Mouse (Mus musculus) cerebellum, postnatal 10 days (tissue): ENCODE data around the gene Bco1.

ENCODE experiments used
- DNase-seq, 2 experiments: peaks; one replicate each; pipeline ENCODE4 v3.0.0; 2021; ENCODE audit warnings: mixed read lengths in 2 of 2

Bco1 gene

DNA sequence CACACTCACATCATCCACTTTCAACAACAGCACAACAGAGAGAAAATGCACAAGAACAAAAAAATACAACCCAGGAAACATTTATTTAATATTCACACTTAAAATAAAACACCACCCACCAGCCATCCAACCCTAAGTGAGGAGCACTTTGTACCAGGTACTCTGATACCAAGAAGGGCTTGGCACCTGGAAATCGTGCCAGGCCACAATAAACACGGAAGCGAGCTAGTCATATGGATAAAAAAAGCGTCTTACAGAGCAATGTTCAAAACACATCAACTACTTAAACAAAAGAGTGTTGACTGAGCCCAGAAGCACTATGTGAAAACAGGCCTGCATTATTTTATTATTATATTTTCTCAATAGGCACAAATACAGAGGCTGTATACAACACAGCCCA is 60.5 kb downstream of the Bco1 start:
- DNase-seq, result no peak

DNA sequence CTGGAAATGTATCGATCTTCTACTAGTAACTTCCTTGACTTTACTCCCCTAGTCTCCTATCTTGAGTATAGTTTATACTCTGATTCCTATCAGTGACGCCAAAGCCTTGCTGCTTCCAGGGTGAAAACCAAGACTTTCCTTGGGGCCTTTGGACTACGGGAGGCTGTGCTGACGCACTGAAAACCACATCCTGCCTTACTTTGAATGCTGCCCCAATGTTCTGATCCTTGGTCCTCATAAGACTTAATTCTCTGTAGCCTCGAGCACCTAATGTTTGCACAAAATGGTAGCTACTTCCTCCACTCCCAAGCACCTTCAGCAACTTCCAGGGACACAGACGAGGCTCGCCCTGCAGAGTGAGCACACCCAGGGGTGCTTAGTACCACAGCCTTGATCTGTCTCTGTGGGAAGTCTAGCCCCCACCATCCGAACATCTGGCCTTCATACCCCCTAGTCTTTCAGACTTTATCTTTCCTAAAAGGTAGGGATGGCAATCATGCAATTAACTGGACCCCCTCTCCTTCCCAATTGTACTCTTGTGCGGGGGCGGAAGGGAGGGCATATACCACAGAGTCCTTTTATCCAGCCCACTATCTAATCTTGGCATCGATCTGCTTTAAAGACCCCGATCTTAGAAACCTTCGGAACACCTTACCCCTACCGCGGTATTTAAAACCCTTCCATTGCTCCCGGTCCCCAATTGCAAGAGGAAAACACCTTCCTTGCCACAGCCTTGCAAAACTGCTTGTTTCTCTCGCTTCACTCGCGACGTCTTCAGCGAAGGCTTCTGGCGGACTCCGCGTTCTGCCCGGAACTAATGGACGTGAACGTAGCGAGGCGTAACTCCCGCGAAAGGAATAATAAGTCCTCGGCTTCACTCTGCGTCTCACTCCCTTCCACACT is 61.5 kb downstream of the Bco1 start:
- no peak for DNase-seq

DNA sequence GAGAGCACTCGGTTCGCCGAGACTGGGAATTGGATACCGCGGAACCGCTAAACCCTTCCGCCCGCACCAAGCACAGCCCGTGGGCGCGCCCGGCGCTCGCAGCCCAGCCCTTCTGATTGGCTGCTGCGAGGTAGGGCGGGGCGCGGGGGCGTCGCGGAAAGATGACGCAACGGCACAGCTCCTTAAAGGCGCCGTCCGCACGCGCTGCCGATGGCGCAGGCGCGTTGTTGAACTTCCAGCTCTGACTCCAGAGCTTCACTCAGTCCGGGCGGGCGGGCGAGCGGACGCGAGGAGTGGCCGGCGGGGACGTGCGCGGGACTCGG is 62.1 kb downstream of the Bco1 start:
- DNase-seq, result peak; percentile 99

DNA sequence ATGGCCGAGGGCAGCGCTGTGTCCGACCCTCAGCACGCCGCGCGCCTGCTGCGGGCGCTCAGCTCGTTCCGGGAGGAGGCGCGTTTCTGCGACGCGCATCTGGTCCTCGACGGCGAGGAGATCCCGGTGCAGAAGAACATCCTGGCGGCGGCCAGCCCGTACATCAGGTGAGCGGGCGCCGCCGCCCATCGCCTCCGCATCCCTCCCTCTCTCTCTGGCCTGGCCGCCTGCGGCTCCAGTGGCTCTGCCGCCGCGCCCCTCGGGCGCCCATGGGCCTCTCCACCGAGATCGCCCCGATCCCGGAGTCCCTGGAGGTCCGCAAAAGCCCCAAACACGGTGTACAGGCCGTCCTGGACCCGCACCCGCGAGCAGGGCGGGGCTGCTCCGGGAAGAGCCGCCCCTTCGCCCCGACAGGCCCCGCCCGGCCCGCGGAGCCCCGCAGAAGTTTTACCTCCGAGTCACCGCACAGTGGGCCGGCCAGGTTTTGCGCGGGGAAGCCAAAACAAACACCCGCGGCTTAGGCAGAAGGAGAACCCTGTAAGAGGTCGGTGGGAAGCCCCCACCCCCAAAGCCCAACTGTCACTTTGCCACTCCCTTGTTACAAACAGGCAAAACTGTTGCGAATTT is 62.6 kb downstream of the Bco1 start, which contains the start of gene Gan:
TSS of gene Gan (plus strand) at position 1 of the 627 bp plus-strand sequence.
- DNase-seq, result peak; percentile 56 to 57

DNA sequence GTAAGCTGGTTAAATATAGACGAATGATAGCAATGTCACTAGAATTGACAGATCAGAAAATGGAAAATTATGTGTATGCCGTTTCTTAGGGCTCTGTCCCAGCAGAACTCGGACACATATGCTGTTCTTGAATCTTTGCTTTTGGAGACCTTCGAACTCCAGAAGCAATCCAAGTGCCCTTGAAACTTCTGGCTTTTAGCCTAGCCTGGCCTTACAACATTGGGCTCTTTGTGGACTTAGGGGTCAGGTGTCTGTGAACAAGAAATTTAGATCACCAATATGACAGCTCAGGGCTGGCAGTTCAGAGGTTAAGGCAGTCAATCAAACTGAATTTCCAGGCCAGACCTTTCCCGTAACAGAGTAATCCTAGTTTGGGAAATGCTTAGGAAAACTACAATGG is 63.4 kb downstream of the Bco1 start:
- DNase-seq, result no peak

DNA sequence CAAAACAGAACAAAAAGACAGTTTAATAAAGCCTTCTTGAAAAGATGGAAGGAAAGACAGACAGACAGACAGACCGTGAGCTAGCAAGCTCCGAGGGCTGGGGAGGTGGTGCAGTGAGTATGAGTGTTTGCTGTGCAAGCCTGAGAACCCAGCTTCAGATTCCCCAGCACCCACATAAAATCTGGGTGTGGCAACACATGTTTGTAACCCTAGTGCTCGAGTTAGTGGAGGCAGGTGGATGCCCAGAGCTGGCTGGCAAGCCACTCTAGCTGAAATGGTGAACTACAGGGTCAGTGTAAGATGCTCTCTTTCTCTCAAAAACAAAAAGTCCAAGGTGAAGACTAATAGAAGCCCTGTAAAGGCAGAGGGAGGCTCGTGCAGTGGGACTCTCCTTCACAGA is 69.3 kb downstream of the Bco1 start:
- DNase-seq, result no peak

DNA sequence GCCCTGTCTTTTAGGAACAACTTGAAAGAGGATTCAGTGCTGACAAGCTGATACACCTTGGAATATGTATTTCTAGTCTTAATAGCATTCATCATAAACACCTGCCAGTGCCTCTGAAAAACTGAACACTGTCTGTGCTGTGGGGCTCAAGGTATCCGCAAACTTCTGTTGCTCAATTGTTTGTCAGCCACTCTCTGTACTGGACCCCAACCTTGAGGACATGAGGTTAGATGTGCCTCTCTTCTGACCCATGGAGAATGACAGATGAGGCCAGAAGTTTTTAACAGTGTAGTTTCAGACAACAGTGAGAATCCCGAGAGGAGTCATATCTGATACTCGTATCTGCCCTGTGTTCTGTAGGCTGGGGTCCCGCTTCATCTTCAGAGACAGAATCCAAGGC is 69.9 kb downstream of the Bco1 start:
- no peak for DNase-seq

DNA sequence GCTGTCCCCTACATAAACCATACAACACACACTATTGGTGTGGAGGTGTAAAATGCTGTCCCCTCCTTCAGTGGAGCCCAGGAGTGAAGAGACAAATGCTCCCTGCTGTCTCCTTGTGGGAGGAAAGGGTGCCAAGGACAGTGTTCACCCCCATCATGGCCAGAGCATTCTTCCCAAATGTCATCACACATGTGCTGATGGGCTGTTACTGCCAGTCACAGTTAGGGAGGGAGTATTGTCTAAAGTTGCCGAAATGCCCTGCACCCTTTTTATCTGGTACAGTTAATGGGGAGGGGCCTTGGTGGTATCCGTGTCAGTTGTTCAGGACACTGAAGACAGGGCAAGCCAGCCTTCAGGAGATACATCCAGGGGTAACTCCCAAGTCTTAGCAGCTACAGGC is 70.9 kb downstream of the Bco1 start:
- no peak for DNase-seq

DNA sequence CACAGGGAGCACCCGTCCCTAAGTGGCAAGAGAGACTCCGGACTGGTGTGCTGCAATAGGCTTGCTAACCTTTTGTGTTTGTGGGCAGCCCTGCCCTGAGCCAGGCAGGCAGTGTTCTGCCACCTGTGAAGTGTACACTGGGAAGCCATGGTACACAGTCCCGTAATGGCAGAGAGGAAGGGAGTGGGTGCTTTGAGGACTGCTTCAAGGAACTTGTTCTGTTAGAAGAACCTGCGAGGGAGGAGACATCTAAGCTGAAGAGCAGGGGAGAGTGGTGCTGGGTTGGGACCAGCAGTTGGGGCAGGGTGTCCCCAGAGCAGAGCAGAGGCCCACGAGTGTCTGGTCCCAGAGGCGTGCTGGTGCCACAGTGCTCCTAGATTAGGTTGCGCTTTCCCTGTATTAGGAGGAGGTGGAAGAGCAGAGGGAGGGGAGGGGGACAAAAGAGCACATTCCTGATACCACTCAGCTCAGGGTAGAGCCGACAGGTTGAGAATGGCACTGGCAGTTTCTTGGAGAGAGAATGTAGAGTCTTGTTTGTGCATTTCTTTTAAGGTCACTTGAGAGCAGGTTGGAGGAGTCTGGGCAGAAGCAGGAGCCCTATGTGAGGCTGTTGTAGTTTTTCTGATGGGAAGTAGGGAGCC is 71.7 kb downstream of the Bco1 start:
- DNase-seq, result no peak

DNA sequence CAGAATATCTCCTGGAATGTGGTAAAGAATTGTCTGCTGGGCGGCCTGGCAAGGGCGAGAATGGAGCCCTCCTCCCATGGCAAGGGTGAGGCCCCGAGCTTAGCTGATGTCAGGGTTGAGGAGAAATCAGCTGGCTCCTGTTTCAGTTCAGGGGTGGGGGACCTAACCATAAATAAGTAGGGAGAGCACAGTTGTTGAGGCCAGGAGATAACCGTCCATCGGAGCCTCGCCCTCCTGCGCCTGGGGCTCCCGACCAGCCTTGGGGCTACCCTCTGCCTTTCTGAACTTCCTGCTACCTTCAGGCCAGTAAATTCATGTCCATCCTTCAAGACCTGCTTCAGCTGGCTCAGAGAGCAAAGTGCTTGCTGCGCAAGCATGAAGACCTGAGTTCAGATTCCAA is 72.7 kb downstream of the Bco1 start:
- no peak for DNase-seq

DNA sequence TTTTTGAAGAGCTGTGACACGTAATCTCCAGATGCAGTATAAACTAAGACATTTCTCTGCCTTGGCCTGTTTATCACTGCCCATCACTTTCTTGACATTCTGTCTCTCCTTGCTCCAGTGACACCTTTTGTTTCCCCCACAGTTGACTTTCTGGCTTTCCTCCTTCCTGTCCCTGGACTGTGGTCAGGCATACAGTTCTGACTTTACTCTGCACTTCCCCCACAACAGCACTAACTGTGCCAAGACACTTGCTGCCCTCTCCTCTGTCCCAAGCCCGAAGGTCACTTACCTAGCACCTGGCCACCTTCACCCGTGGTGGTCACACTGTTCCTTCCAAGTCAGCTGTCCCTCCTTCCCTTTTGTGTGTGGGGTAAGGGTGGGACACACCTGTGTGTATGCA is 76.2 kb downstream of the Bco1 start:
- DNase-seq, result no peak

DNA sequence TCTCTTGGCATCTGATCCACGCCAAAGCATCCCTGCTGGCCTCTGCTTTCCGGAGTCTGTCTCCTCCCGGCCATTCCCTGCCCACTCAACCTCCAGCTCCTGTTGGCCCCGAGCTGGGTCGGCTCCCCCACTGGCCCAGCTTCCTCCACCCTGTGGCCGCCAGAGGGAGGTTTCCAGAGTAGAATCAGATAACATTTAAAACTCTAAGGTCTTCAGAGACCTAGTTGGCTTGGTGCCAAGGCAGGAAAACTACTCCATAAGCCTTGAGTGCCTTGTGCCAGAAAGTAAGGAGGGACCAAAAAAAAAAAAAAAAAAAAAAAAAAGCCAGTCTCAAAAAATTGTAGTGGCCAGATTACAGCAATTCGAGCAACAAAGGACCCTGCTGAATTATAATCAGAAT is 77.2 kb downstream of the Bco1 start:
- DNase-seq, result peak; percentile 46 to 56

DNA sequence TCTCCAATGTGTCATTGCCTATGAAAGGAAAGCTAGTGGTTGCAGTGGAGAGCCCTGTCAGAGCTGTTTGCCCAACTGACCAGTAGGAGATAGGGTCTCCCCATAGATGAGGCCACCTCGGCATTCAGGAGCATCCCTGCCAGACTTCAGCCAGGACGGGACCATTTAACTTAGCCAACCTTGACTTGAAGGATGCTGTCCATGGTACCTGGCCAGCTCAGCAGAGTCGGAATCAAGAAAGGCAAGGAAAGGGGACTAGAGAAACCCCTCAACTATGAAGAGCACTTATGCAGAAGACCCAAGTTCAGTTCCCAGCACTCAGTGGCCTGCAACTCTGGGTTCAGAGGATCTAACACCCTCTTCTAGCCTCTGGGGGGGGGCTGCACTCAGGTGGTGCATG is 78.0 kb downstream of the Bco1 start:
- DNase-seq, result no peak

DNA sequence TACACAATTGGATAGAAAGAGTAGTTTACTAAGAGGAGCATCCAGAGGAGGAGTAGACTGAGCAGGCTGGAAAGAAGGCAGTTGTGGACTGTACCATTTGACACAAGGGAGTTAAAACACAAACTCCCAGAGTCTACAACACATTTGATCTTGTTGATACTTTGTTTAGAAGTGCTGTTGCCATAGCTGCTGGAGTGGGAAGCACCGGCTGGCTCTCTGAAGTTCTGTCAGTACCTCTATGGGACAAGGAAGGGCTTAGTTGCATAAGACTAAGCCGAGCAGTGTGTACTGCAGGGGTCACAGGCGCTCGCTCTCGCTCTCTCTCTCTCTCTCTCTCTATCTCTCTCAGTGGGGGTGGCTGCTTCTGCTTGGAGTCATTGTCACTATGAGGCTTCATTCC is 78.9 kb downstream of the Bco1 start:
- DNase-seq, result no peak

DNA sequence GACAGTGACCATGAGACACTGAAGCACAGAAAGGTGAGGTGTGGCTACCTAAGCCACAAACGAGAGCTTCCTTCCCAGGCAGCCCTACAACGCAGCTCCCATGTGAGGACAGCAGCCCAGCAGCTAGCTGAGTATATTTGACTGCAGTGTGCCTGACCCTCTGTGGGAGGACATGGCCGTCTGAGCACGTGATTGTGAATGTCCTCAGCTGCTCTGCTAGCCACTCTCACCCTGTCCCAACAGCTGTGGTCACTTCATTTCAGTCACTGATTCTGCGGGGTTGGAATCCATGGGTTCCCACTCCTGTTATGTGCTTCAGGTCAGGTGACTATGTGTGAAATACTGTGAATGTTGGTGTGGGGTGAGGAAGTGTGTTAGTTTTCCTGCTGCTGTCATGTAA is 80.7 kb downstream of the Bco1 start:
- DNase-seq, result no peak

DNA sequence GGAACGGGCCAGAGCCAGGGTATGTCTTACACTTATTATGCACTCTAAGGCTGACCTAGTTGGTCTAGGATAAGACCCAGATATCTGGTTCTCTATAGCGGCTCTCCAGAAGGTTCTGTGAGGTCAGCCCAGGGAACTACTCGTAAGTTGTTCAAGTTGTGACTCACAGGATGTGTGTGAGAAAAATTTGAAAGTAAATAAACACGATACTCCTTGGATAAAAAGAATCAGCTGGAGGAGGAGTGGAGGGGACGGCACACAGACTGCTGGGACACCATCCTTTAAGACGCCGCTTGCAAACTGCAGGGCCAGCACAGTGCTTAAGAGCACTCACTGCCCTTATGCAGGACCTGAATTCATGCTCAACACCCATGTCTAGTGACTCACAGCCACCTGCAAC is 81.6 kb downstream of the Bco1 start:
- no peak for DNase-seq

DNA sequence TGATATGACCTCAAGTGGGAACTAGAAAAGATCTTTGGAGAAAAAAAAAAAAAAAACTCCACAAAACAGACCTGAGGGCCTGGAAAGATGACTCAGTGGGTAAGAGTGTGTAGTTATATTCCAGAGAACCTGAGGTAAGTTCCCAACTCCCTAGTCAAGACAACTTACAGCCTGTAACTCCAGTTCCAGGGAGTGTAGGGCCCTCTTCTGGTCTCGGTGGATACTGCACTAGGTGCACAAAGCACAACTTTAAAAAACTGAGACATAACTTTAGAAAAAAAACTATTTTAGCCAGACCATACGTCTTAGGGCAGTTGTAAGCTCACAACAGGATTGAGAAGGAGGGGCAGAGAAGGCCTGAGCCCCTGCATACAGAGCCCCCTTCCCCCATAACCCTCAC is 82.4 kb downstream of the Bco1 start:
- no peak for DNase-seq

DNA sequence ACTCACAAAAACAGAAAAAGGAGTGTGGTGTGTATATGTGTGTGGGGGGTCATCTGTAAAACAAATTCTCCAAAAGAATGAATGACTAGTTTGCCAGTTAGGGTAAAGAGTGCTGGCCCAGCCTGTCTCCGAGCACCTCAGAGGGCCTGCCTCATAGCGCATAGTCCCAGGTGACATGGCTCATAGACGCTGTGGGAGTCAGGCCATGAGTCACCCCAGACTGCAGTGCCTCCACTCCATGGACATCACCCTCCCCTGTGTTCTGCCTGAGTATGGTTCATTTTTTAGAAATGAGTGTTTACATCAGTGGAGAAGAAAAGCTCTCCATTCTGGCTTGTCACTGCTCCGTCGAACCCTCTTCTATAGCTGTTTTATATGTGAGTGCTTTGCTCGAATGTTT is 83.0 kb downstream of the Bco1 start:
- DNase-seq, result no peak

DNA sequence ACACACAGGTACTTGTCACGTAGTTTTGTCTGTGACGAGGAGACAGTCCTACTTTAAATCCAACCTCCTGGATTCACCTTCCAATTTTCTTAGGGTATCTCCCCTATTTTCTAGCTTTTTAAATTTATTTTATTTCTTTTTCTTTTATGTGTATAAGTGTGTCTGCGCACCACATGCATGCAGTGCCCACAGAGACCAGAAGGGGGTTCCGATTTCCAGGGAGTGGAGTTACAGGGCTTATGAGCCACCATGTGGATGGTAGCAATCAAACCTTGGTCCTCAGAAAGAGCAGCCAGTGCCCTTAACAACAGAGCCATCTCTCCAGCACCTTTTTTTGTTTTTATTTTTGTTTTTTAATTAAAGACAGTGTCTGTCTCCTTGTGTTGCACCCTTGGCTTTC is 87.1 kb downstream of the Bco1 start:
- peak in 1 of 2 experiments; percentile 18 for DNase-seq
